Mouse (Mus musculus) cerebellum, adult 9-10 months (tissue): ENCODE results near the gene Bik.
"Not testable (repeated sequence)": the region's sequence is repeated elsewhere in the genome, so short reads cannot be mapped to it uniquely, and the experiment has no call there.

Source experiments
- DNase-seq: peaks from one replicate; pipeline ENCODE4 v3.0.0; 2022

Bik gene

DNA sequence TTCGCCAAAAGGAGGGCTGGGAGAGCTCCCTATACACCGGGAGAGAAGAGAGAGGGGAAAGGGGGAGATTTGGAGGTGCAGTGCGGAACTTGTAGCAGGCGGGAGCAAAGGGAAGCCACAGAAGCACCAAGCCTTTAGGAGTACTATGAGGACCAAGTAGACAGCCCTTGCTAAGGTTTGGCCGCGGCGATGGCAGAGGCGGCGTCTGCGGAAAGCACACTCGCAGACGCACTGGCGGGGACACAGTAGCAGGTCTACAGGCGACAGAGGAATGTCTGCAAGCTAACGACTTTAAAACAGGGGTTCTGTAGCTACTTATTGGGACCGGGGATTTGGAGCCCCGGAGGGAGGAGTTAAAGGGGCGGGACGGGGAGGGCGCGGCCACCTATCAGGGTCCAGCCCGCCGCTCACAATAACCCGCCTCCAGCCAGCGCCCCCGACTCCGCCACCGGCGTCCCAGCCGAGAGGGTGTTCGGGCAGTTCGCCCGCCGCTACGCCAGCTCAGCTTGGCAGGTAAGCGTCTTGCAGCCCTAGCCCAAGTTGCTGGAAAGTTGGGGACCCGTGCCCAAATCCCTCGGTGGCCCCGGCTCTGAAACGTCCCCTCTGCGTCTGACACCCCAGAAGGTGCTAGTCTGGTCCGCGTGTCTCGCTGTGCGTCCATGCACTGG lies at the start of gene Bik:
Bik (plus strand) TSS at position 439 of the 668 bp plus-strand sequence.
- DNase-seq, result no peak

DNA sequence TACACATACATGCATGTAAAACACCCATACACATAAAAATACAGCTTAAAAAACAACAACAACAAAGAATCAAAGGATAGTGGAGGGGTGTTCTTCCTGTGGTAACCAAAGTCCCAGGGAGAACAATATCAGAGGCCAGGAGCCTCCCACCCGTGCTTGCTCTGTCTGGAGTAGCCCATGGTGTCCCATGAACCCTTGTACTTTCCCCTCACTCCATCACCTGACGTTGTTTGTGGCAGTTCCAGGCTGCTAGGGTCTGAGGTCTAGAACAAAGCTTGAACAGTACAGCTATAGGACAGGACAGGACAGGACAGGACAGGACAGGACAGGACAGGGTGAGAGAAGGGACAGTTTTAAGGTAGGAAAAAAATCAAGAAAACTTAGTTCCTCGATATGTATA lies 48.6 kb upstream of the Bik start:
- DNase-seq, result no peak

DNA sequence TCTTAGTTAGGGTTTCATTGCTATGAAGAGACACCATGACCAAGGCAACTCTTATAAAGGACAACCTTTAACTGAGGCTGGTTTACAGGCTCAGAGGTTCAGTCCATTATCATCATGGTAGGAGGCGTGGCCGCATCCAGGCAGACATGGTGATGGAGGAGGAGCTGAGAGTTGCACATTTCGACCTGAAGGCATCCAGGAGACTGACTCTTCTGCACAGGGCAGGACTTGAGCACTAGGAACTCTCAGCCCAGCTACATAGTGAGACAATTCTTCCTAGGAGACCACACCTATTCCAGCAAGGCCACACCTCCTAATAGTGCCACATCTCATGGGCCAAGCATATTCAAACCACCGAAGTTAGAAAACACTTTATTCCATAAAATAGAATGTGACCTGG lies 46.8 kb upstream of the Bik start:
- DNase-seq, result no peak

DNA sequence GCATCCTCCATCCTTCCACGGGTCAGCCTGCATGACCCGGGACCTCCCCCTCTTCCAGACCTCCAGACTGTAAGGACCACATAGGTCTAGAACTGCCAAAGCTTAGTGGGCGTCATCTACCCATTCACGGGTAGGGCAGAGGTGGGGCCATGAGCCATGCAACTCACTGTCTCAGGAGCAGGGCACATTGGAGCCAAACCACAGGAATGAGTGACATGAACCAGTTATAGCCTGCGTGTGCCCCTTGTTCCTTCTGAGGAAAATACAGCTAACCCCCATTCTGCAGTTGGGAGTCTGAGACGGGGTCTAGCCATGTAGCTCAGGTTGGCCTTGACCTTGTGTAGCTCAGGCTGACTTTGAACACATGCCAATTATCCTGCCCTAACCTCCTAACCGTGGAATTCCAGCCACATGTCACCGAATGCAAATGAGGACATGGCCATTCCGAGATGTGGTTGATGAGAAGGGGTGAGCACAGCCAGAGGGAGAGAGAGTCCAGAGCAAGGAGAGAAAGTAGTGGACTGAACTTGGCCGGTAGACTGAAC lies 45.4 kb upstream of the Bik start:
- no peak for DNase-seq

DNA sequence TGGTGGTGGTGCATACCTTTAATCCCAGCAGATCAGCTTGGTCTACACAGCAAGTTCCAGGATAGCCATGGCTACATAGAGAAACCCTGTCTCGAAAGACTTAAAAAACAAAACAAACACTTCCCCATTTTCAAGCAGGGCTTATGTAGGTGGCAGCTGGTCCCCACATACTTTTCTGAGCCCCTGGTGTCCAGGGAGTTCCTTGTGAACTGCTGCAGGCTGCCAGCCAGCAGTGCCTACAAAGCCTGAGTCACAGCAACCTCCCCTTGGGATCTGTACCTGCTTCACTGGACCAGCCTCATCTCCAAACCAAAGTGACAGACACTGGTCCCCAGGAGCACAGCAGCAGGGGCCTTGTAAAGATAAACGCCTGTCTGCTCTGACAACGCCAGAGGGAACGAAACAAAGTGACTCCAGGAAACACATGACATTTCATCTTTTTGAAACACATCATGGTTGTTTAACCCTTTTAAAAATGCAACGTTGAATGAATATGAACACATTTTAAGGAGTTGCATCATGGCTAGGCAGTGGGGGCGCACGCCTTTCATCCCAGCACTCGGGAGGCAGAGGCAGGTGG lies 43.9 kb upstream of the Bik start:
- no peak for DNase-seq

DNA sequence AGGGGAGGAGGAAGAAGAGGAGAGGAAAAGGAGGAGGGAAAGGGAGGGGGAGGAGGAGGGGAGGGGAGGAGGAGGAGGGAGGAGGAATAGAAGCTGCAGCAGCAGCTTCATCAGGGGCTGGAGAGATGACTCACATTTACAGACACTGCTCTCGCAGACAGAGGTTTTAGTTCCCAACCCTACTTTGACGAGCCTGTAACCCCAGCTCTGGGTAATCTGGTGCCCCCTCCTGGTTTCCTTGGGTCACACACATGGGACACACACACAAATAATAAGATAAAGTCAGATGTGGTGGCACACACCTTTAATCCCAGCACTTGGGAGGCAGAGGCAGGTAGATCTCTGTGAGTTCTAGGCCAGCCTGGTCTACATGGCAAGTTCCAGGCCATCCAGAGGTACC lies 43.2 kb upstream of the Bik start:
- no peak for DNase-seq

DNA sequence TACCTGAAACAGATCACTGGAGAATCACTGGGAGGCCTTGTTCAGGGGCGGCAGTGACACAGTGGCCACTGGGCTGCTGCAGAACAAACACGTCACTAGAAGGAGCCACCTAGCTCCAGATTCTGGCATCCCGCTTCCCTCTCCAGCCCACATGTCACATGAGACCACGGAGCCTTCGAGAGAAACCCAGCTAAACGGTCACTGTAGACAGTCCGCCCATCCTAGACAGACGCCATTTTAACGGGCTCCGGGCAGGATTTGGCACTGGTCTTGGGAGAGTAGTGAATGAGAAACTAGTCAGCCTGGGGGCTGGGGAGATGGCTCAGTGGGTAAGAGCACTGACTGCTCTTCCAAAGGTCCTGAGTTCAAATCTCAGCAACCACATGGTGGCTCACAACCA lies 42.4 kb upstream of the Bik start:
- no peak for DNase-seq

DNA sequence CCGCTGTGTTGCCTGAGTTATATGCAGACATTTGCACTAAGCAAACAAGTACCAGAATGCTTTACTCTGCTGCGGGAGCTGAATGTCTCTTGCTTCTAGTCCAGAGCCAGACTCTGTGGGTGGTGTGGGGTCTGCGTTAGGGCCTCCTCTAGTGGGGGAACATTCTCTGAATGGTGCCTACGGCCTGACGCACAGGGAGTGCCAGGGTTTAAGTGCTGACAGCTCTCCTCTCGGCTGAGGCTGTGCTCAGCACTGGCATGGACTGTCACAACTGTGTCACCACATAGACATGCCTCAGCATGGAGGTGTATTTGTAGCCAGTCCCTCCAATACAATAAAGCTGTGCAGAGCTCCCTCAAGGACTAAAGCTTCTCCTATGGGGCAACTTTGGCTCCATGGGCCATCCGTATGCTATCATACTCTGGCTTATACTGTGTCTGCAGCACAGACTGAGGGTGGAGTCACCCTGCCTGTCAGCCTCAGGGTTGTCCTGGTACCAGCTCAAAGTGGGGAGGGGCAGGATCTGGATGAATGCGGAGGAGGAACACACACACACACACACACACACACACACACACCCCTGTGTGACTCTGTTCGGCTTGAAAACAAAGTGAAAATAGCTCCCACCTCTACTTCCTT lies 39.1 kb upstream of the Bik start:
- DNase-seq, result no peak

DNA sequence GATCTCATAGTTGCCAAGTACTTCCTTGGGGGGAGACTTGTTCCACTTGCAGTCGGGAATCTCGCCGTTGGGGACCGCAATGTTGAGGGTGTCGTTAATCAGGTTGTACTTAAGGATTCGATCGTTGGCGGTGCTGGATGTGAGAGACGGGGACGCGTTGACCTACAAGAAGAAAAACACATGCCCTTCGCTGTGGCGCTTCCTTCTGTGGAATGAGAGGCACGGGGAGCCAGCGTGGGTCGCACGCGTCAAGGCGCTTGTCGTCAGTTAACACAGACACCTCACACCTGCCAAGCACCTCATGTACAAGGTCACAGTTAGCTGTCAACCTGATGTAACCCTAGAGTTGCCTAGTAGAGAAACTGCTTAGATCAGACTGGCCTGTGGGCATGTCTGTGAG lies 37.2 kb upstream of the Bik start:
- DNase-seq, result no peak

DNA sequence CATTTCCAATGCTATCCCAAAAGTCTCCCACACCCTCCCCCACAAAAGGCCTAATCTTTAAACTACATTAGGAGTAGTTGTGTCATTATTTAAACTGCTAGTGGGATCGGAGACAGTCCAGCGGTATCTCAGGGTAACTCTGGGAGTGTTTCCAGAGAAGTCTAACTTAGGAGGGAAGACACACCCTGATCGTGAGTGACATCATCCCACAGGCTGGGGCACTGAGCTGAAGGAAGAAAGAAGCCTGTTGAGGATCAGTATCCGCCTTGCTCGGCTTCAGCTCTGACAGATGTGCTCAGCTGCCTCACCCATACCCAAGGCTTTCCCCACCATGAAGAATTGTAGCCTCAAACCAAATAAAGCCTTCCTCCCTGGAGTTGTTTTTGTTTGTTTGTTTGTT lies 34.8 kb upstream of the Bik start:
- DNase-seq, result no peak

DNA sequence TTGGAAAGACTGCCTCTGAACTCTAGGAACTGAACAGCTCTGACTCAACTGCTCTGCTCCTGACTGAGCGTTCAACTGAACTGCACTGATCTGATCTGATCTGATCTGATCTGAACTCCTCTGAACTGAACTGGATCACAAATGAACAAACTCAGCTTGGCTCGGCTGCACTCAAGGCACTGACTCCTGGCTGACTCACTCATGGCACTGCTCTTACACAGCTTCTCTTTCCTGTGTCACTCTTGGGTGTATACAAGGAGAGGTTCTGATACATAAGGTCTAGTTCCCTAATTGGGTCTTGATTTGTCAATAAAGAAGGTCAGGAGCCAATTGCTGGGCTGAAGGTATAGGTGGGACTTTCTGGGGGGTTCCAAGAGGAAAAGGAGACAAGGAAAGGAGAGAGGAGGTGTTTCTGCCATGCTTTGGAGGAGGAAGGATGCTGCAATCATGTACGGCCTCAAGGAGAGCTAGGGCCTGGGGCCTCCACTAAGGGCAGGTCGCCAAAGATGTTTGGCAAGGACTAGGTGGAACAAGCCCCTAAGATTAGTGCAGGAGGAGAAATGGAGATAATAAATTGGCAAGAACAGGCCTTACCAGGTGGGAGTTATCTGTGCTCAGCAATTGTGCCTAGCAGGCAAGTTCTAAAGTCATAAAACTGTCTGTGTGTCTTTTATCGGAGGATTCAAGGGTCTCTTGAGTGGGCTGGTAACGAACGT lies 32.6 kb upstream of the Bik start:
- DNase-seq, result no peak

DNA sequence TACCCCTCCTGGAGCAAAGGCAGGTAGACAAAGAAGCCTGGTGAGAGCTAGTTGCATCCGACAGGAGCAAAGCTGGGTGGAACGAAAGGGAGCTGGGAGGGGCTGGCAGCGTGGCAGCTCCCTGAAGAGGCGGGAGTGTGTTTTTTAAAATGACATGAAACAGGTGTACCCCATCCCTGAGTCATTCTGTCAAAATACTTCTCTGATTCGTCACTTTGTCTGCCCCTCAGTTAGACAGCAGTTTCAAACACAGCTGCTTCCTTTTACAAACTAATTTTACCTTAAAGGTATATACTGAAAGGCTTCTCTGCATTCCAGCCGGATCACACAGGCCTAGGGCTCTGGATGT lies 32.1 kb upstream of the Bik start:
- DNase-seq, result no peak

DNA sequence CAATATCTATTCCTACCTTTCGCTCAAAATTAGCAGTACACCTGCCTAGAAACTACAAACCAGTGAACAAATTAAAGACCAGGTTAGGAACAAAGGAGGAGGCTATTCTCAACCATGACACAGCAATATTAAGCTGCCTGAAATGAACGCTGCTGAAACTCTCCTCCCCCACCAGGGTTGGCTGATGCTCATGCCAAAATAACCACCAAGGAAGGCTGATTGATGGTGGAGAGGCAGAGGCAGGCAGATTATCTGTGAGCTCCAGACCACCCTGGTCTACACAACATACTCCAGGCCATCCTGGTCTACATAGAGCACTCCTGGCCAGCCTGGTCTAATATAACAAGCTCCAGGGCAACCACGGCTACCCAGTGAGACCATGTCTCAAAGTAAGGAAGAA lies 31.5 kb upstream of the Bik start:
- no peak for DNase-seq

DNA sequence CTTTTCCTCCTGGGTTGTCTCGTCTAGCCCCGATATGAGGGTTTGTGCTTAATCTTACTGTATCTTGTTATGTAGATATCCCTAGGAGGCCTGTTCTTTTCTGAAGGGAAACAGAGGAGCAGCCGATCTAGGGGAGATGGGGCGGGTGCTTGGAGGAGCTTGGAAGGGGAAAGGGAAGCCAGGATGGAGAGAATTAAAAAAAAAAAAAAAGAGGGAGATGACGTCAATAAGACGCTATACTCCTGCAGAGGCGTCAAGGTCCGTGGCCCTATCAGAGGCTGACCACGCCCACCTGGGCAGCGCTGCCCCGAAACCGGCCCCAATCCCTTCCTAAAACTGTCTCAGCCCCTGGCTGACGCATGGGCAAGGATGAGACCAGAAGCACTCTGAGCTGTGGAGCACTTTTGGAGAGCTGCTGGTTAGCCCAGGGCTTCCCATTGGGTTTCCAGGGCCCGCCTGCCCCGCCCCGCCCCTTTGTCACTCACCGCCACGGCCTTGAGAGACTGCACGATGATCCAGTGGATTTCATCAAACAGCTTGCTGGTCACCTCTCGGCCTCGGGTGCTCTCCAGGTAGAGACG lies 30.8 kb upstream of the Bik start:
- DNase-seq, result no peak

DNA sequence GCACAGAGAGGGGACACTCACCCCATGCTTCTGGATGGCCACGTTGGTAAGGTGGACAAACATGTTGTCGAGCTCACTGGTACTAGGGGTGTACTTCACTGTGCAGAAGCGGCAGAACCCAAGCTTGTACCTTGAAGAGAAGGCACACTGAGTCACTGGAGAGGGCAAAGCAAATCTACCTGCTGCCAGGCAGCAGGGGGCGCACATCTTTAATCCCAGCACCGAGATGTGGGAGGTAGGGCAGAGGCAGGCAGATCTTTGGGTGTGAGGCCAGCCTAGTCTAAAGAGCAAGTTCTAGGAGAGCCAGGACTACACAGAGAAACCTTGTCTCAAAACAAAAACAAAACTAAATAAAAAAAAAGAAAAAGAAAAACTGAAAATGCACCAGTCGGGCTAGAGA lies 29.4 kb upstream of the Bik start:
- no peak for DNase-seq

DNA sequence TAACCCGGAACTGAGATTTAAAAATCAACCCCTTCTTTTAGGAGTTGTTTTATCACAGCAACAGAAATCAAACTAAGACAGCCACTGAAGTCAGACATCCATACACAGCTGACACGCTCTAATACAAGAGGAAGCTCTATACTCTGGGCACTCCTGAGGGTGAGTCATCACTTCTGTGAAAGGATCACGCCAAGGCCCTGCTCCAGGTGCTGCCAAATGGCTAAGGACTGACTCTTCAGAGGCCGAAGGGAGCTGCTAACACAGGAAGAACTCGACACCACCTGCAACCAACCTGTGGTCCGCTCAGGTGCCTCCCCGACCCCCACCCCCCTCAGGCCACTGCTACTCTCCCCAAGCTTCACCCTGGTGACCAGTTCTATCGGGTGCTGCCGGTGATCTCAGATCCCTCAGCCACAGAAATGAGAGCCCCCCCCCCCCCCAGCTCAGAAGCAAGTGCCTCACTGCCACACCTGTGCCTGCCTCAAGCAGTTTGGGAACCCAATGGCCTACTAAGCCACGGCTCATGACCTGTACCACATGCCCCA lies 27.4 kb upstream of the Bik start:
- no peak for DNase-seq

DNA sequence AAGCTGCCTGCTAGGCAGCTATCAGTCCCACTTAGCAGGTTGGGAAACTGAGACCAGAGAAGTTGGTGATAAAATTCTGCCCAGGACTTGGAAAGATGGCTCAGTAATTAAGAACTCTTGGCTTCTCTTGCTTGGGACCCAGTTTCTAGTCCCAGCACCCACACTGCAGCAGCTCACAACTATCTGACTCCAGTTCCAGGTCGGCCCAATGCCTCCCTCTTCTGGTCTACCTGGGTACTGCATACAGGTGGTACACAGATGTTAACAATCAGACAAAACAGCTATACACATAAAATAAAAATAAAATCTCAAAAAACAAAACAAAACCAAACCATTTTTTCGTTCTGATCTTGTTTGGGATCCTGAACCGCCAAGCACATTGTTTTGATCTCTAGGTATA lies 26.3 kb upstream of the Bik start:
- no peak for DNase-seq

DNA sequence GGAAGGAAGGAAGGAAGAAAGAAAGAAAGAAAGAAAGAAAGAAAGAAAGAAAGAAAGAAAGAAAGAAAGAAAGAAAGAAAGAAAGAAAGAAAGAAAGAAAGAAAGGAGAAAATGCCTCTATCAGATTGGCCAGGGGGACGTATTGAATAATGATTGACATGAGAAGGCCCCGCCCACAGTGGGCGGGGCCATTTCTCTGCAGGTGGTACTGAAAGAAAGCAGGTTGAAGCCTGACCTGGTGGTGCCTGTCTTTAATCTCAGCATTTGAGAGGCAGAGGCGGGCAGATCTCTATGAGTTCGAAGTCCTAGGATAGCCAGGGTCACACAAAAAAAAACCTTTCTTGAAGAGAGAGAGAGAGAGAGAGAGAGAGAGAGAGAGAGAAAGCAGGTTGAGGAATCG lies 25.2 kb upstream of the Bik start:
- not testable (repeated sequence) for DNase-seq

DNA sequence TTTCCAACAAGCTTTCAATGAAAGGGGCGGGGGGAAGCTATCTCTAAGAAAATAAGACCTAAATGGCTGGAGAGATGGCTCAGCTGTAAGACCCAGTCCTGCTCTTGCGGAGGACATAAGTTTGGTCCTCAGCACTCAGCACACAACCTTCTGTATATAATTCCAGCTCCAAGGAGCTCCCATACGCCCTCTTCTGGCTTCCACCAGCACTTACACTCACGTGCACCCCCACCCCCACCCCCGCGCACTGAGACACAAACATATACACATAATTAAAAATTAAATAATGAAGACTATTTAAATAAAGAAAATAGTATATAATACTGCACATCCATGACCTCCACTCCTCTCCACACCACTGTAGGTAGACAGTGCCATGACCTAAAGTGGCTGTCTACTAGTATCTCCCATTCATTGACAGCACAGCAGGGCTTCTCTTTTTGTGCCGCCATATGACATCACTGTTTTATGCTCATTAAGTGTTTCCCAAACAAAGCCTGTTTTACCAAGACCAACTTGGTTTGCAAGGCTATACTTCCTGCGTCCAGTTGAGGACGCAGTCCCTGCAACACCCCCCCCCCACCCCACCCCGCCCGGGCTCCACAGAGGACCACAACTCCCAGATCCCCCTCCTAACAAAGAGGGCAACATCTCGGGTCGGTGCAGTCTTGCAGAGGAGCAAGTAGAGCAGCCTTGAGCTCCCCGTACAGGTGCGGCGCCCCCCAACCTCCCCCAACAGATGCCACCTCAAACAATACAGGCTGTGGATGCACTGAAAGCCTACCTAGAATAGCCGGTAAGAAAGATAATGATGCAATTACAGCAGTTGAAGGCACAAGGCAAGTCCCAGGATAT lies 16.5 kb upstream of the Bik start:
- peak; percentile 19 for DNase-seq

DNA sequence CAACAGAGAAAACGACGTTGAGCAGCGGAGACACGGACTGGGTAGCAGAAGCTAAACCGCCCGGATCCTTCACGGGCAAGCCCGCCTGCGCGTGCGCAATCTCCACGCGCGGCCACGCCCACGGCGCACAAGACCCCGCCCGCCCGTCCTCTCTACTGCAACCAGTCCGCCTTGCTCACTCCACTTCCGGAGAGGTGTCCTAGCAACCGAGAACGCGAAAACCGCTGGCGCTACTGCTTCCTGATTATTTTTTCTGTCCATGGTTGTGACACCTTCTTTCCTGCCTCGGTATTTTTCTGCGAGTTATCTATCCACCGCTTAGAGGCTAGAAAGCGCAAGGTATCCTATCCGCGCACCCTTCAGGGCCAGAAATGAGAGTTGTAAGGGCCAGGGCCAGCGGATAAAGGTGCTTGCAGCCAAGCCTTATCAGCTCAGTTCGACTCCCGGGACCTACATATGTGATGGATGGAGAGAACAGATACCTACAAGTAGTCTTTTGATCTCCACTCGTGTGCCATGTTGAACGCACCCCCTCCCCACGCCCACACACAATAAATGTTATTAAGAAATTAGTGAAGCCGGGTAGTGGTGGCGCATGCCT lies 15.8 kb upstream of the Bik start, which contains the start of gene Ttll1:
Ttll1 (minus strand) TSS at position 89 of the 601 bp plus-strand sequence.
- peak; percentile 92 for DNase-seq

DNA sequence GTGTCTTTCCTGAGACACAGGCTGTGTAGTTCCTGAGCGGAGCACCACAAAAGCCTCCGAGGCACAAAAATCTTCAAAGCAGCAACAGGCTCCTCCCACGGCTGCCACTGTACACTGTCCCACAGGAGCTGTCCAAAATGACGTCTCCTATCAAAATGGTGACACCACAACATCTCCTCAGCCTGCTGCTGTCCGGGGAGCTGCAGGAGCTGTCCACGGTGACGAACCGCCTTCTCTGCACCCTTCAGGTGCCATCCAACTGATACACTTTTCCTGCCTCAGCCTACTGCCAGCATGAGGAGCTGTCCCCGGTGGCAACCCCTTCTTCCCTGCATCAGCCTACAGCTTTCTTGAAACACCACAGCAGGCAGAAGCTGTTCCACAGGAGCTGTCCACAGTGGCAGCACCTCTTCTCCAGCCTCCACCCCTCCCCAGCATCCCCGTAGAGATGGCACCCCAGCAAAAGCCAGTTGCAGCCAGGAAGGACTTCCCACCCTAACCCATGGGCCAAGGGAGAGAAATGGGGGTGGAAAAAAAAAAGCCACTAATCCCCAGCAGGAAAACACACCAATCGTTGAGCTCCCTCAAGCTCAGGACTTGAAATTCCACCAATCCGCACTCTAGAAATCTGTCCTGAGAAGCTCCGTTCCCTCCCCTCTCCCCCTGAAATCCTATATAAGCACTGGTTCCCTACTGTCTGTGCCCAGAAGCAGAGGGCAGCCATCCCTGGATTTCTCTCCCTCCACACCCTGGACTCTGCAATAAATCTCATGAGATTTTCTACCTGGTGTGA lies 14.0 kb upstream of the Bik start:
- no peak for DNase-seq
